Mouse (Mus musculus): ENCODE measurements around the gene Rnf220. TPM values are rescaled to one million over a fixed set of nuclear protein-coding genes. Genes with fewer than 3 reads are reported as not detected.

Rnf220 gene
- polyA plus RNA-seq, 1 experiment: 217 TPM

DNA sequence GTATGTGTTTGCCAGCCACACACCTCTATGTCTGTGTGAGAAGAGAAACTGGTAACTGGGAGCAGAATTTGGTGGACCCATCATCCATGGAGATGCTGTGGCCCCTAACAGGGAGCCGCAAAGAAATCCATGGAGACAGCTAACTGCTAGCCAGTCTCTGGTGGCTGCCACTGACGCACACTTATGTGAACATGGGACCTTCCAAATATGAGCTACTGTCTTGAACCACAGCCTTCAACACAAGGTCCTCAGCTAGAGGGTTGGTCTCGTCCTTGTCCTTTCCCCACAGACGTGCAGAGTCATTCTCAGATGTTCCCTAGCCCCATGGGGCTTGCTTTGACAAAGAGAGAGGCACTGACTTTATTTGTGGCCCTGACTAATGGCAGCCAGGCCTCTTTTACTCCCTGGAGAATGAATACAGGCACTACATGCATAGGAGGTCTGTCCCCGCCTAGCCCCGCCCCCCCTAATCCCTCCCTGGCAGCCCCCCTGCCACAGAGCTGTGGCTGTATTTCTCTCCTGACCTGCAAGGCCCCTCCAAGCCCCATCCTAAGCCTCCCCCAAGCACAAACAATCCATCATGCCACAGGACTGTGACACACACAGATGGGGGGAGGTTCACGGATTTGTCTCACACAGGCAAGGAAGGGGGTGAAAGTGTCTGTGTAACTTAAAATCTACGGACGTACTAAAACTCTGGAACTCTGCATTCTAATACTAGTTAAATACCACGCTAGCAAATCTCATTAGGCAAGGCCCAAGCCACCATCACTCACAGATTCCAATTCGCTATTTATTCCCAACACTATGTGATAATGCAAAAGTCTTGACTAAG is 16.0 kb downstream of the Rnf220 start:
- TF ChIP-seq CTCF (IDR thresholded peaks at IDR 0.05; ENCODE audit: extremely low read depth, insufficient read depth, low read length) (no peak), POLR2A (IDR thresholded peaks at IDR 0.05; ENCODE audit: extremely low read depth, insufficient read depth, low read length) (no peak)
- H3K27ac ChIP-seq (ENCODE audit: insufficient read depth, low read length): no peak overlapping the region
- no peak overlapping the region for H3K4me3 ChIP-seq (ENCODE audit: insufficient read depth, low read length)

DNA sequence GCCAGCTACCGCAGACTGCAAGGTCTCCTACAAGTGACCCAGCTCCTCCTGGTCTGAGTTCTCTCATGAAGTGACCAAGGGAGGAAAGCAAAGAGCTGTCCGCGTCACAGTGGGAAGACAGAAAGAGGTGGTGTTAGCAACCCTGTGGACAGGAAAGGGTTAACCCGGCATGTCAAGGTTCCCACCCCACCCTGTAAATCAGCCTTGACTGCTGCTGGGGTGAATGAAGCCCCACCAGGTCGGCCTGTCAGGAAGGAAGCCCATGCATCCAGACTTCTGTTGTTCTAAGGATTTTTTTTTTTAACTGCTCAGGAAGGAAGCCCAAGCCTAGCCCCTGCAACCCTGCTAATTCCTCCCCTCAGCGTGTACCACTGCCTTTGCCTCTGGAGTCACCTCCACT is 16.9 kb downstream of the Rnf220 start:
- H3K4me3 ChIP-seq (ENCODE audit: insufficient read depth, low read length): no peak overlapping the region
- no peaks in the 10 kb centered on the region for H3K4me1 ChIP-seq (ENCODE audit: control insufficient read depth, insufficient read depth, low read length)
- H3K27ac ChIP-seq (ENCODE audit: insufficient read depth, low read length): no peak overlapping the region
- no peak for TF ChIP-seq POLR2A (IDR thresholded peaks at IDR 0.05; ENCODE audit: extremely low read depth, insufficient read depth, low read length)
- no peak for TF ChIP-seq CTCF (IDR thresholded peaks at IDR 0.05; ENCODE audit: extremely low read depth, insufficient read depth, low read length)

More for the DNA sequence above, 16.0 kb downstream of the Rnf220 start:
- H3K4me1 ChIP-seq (ENCODE audit: control insufficient read depth, insufficient read depth, low read length): no peaks in the 10 kb centered on the region

DNA sequence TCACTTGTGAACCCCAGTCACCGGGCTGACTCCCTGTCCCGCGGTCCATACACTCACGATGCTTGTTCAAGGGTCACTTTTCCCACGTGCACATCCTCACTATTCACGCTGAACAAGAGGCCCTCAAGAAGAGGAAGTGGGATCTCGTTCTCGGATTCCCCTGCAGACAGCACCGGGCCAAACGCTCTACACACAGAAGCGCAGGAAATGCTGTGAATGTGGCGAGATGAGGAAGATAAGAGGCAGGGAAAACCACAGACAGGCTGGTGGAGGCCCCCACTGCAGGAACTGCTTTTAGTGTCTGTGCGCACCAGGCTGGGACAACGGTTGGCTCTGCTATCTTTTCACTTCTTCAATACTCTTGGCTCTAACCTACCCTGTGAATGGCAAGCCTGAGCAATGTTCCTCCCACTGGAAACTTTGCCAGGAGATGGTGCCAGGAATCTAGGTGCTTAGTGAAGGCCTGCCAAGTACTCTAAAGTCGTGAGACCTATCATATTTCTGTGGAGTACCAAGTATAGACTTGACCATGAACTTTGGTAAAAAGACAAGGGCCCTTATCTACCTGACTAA is 18.7 kb downstream of the Rnf220 start:
- no peak for TF ChIP-seq POLR2A (IDR thresholded peaks at IDR 0.05; ENCODE audit: extremely low read depth, insufficient read depth, low read length)
- TF ChIP-seq CTCF (IDR thresholded peaks at IDR 0.05; ENCODE audit: extremely low read depth, insufficient read depth, low read length): no peak
- Histone ChIP-seq H3K27ac (ENCODE audit: insufficient read depth, low read length) (no peak overlapping the region), H3K4me1 (ENCODE audit: control insufficient read depth, insufficient read depth, low read length) (no peaks in the 10 kb centered on the region), H3K4me3 (ENCODE audit: insufficient read depth, low read length) (no peak overlapping the region)

DNA sequence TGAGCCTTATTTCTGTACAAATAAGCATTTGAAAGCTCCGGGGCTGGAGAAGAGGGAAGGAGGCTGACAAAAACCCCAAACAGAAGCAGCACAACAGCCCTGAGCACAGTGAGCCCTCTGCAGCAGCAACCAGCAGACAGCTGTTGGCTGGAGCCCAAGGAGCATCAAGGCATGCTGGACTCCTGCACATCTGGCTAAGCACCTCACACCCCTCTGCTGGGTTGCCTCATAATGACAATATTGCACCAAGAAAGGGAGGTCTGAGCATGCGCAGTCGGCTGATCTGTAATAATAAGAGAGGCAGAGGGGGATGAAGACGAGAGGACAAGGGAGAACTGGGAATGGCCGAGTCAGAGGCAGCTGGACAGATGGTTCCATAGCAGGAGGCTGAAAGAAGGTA is 19.5 kb downstream of the Rnf220 start:
- no peaks in the 10 kb centered on the region for H3K4me1 ChIP-seq (ENCODE audit: control insufficient read depth, insufficient read depth, low read length)
- no peak overlapping the region for H3K27ac ChIP-seq (ENCODE audit: insufficient read depth, low read length)
- no peak for TF ChIP-seq POLR2A (IDR thresholded peaks at IDR 0.05; ENCODE audit: extremely low read depth, insufficient read depth, low read length)
- no peak for TF ChIP-seq CTCF (IDR thresholded peaks at IDR 0.05; ENCODE audit: extremely low read depth, insufficient read depth, low read length)
- H3K4me3 ChIP-seq (ENCODE audit: insufficient read depth, low read length): no peak overlapping the region

DNA sequence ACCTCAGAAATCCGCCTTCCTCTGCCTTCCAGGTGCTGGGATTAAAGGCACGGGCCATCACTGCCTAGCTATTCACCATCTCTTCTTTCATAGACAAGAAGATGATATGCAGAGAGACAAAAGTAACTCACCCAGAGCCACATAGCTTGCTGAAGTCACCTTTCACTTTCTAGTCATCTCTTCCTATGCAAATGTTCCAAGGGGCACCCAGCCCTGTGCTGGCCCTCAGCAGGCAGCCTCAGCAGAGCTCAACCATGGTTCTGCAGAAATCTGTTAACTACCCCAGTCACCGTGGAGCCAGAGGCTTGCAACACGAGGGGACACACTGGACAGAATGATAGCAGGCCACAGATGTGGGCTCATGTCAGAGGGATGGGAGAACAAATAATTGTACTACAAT is 20.1 kb downstream of the Rnf220 start:
- Histone ChIP-seq H3K4me1 (ENCODE audit: control insufficient read depth, insufficient read depth, low read length) (no peaks in the 10 kb centered on the region), H3K4me3 (ENCODE audit: insufficient read depth, low read length) (no peak overlapping the region), H3K27ac (ENCODE audit: insufficient read depth, low read length) (no peak overlapping the region)
- TF ChIP-seq POLR2A (IDR thresholded peaks at IDR 0.05; ENCODE audit: extremely low read depth, insufficient read depth, low read length): no peak

DNA sequence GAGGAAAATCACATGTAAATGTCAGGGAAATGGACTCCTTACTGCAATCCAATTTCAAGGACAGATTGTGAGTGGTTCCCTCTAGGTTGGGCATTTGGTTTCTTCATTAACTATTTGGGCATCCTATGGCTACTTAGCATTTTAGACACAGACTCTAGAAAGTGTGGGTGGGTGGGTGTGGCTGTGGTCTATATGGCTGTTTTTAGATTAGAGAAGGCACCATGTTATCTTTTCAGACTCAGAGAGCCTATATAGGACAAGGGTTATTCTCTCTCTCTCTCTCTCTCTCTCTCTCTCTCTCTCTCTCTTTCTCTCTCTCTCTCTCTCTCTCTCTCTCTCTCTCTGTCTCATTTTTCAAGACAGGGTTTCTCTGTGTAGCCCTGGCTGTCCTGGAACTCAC is 20.5 kb downstream of the Rnf220 start:
- Histone ChIP-seq H3K27ac (ENCODE audit: insufficient read depth, low read length) (no peak overlapping the region), H3K4me3 (ENCODE audit: insufficient read depth, low read length) (no peak overlapping the region), H3K4me1 (ENCODE audit: control insufficient read depth, insufficient read depth, low read length) (no peaks in the 10 kb centered on the region)
- TF ChIP-seq CTCF (IDR thresholded peaks at IDR 0.05; ENCODE audit: extremely low read depth, insufficient read depth, low read length) (no peak), POLR2A (IDR thresholded peaks at IDR 0.05; ENCODE audit: extremely low read depth, insufficient read depth, low read length) (no peak)

DNA sequence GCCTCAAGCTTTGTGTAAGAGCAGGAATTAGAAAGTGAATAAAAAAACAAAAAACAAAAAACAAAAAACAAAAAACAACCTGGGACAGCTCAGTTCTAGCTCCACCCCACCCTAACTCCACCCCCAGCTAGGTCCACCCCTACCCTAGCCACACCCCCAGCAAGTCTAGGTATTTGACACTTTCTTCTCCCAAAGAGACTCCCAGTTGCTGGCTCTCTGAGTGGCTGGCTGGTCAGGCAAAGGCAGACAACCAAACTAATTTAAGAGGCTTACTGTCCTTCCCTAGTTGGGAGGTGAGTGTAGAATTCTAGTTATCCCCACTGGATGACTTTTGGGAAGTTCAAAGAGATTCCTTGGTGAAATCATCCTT is 22.9 kb downstream of the Rnf220 start:
- Histone ChIP-seq H3K4me3 (ENCODE audit: insufficient read depth, low read length) (no peak overlapping the region), H3K27ac (ENCODE audit: insufficient read depth, low read length) (no peak overlapping the region), H3K4me1 (ENCODE audit: control insufficient read depth, insufficient read depth, low read length) (no peaks in the 10 kb centered on the region)
- no peak for TF ChIP-seq POLR2A (IDR thresholded peaks at IDR 0.05; ENCODE audit: extremely low read depth, insufficient read depth, low read length)
- no peak for TF ChIP-seq CTCF (IDR thresholded peaks at IDR 0.05; ENCODE audit: extremely low read depth, insufficient read depth, low read length)

DNA sequence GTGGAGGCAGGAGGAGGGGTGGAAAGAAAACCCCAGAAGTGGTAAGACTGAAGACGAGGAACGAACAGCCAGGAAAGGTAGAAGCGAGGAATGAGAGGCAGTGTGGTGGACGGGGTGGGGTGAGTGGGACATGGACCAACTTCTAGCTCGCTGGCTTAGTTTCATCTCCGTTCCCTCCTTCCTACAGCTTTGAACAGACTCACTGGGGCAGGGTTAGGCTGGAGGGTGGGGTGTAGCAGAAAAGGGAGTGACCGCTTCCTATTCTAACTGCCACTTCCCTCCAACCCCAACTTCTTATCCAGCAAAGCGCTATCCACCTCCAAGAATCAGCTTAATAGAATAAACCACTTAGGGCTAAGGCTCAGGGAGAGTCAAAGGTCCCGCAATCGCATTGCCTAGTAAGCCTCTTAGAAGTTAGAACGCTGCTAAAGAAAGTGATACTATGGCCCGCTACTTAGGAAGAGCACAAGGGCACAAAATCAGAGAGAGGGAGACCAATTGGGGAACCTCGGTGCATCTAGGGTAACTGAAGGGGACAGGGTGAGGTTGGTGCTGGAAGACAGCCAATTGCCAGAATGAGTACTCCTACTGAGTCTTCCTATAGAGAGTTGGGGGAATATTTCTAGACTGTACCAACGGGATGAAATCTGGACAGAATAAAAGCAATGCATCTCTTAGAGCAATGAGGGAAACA is 23.4 kb downstream of the Rnf220 start:
- TF ChIP-seq CTCF (IDR thresholded peaks at IDR 0.05; ENCODE audit: extremely low read depth, insufficient read depth, low read length): no peak
- no peak for TF ChIP-seq POLR2A (IDR thresholded peaks at IDR 0.05; ENCODE audit: extremely low read depth, insufficient read depth, low read length)
- Histone ChIP-seq H3K27ac (ENCODE audit: insufficient read depth, low read length) (no peak overlapping the region), H3K4me1 (ENCODE audit: control insufficient read depth, insufficient read depth, low read length) (no peaks in the 10 kb centered on the region), H3K4me3 (ENCODE audit: insufficient read depth, low read length) (no peak overlapping the region)

DNA sequence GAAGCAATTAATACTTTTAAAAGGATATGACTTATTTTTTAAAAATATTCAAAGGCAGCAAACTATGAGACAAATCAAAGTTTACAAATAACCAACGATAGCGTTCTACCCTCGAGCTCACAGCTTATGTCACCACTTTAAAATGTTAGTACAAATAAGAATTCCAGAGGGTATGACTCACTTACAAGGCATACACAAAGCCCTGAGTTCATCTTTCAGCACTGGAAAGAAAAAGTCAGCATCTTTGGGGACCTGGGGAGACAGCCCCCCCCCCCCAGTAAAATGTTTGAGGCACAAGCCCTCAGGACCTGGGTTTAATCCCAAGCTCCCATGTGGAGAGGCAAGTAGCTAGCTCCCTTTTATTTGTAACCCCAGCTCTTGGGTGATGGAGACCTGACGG is 27.4 kb downstream of the Rnf220 start:
- Histone ChIP-seq H3K4me1 (ENCODE audit: control insufficient read depth, insufficient read depth, low read length) (no peaks in the 10 kb centered on the region), H3K27ac (ENCODE audit: insufficient read depth, low read length) (no peak overlapping the region), H3K4me3 (ENCODE audit: insufficient read depth, low read length) (no peak overlapping the region)
- TF ChIP-seq POLR2A (IDR thresholded peaks at IDR 0.05; ENCODE audit: extremely low read depth, insufficient read depth, low read length) (no peak), CTCF (IDR thresholded peaks at IDR 0.05; ENCODE audit: extremely low read depth, insufficient read depth, low read length) (no peak)

DNA sequence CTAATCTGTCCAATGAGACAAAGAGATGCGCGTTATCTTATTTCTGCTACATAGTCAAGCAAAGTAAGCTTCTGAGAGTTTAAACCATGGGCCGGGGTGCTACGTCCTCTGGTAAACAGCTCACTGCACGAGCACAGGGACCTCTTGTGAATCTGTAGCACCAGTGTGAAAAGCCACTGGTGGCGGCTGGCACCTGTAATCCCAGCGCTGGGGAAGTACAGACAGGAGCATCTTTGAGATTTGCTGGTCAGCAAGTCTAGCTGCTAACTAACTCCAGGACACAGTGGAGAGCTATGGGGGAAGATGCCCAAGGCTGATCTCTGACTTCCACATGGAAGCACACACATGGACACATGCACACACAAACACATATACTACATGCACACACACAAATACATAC is 28.9 kb downstream of the Rnf220 start:
- H3K27ac ChIP-seq (ENCODE audit: insufficient read depth, low read length): no peak overlapping the region
- no peaks in the 10 kb centered on the region for H3K4me1 ChIP-seq (ENCODE audit: control insufficient read depth, insufficient read depth, low read length)
- no peak overlapping the region for H3K4me3 ChIP-seq (ENCODE audit: insufficient read depth, low read length)
- no peak for TF ChIP-seq CTCF (IDR thresholded peaks at IDR 0.05; ENCODE audit: extremely low read depth, insufficient read depth, low read length)
- TF ChIP-seq POLR2A (IDR thresholded peaks at IDR 0.05; ENCODE audit: extremely low read depth, insufficient read depth, low read length): no peak

Data from cortical plate, adult 2 months (tissue).